Mouse (Mus musculus): ENCODE results near the gene Nipsnap1. TPM values are rescaled to one million over a fixed set of nuclear protein-coding genes. Genes with fewer than 3 reads are reported as not detected.

Gene Nipsnap1
- polyA plus RNA-seq, 1 experiment from 2014 or later = 99.6 TPM

DNA sequence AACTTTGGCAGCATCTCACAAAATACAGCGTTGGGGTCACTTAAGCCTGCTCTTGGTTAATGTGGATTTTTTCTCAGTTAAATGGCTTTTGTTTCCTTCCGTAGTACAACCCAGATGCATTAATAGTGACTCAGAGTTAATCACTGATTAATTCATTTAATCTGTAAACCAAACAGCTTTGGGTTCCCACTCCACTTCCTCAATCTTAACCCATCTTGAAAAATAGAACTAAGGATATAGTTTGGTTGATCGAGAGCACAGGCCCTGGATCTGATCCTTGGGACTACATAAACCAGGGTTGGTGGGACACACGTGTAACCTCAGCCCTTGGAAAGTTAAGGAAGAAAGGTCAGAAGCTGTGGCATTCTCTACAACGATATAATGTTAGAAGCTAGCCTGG, 62.5 kb downstream of the Nipsnap1 start:
- no peak for ATAC-seq
- Histone ChIP-seq H3K27ac (no peak overlapping the region), H3K27me3 (replicated peaks) (no peaks in the 10 kb centered on the region)

More for the DNA sequence above, 62.5 kb downstream of the Nipsnap1 start:
- Histone ChIP-seq H3K4me3 (replicated peaks) (no peak overlapping the region), H3K36me3 (no peaks in the 10 kb centered on the region), H3K4me1 (replicated peaks) (no peaks in the 10 kb centered on the region; the same call in 1 of the 2 replicates), H3K4me2 (replicated peaks) (no peak overlapping the region), H3K9ac (no peak overlapping the region), H3K9me3 (no peaks in the 10 kb centered on the region)
- 79% methylated on average over 5 of the region's 5 CpGs for WGBS

Other genes with a start within 250 kb of the Nipsnap1 start
- gene Ascc2, start 236.2 kb upstream of the Nipsnap1 start, polyA plus RNA-seq (2015; fragmentation: Nextera tagmentation; extraction: Ambion mirVana) = 31.7 and 33.0 TPM in 2 replicates
- 1,117 and 1,212 TPM in 2 replicates for gene Uqcr10, start 169.6 kb upstream of the Nipsnap1 start, polyA plus RNA-seq (2015; fragmentation: Nextera tagmentation; extraction: Ambion mirVana)
- gene Zmat5, start 169.3 kb upstream of the Nipsnap1 start, polyA plus RNA-seq (2015; fragmentation: Nextera tagmentation; extraction: Ambion mirVana) = 60.9 and 63.0 TPM in 2 replicates
- 0.13 and 0.21 TPM in 2 replicates for gene Cabp7, start 127.2 kb upstream of the Nipsnap1 start, polyA plus RNA-seq (2015; fragmentation: Nextera tagmentation; extraction: Ambion mirVana)
- 42.1 and 42.8 TPM in 2 replicates for gene Nf2, start 24.4 kb upstream of the Nipsnap1 start, polyA plus RNA-seq (2015; fragmentation: Nextera tagmentation; extraction: Ambion mirVana)
- gene Thoc5, start 21.4 kb downstream of the Nipsnap1 start, polyA plus RNA-seq (2015; fragmentation: Nextera tagmentation; extraction: Ambion mirVana) = 33.6 and 34.3 TPM in 2 replicates
- gene Nefh, start 74.1 kb downstream of the Nipsnap1 start, polyA plus RNA-seq (2015; fragmentation: Nextera tagmentation; extraction: Ambion mirVana) = 0.58 and 0.76 TPM in 2 replicates
- 63.5 and 71.3 TPM in 2 replicates for gene Ap1b1, start 112.9 kb downstream of the Nipsnap1 start, polyA plus RNA-seq (2015; fragmentation: Nextera tagmentation; extraction: Ambion mirVana)
- gene Rasl10a, start 184.2 kb downstream of the Nipsnap1 start, polyA plus RNA-seq (2015; fragmentation: Nextera tagmentation; extraction: Ambion mirVana) = 0.68 and 0.90 TPM in 2 replicates
- 28.2 and 28.5 TPM in 2 replicates for gene Gas2l1, start 191.4 kb downstream of the Nipsnap1 start, polyA plus RNA-seq (2015; fragmentation: Nextera tagmentation; extraction: Ambion mirVana)
- 27.5 and 30.0 TPM in 2 replicates for gene Rhbdd3, start 225.0 kb downstream of the Nipsnap1 start, polyA plus RNA-seq (2015; fragmentation: Nextera tagmentation; extraction: Ambion mirVana)
- 571 and 594 TPM in 2 replicates for gene Ewsr1, start 225.3 kb downstream of the Nipsnap1 start, polyA plus RNA-seq (2015; fragmentation: Nextera tagmentation; extraction: Ambion mirVana)

All from intestine, embryonic 15.5 days (tissue).